ENCODE assay signal across 28 mouse cellular contexts in the genomic region with DNA sequence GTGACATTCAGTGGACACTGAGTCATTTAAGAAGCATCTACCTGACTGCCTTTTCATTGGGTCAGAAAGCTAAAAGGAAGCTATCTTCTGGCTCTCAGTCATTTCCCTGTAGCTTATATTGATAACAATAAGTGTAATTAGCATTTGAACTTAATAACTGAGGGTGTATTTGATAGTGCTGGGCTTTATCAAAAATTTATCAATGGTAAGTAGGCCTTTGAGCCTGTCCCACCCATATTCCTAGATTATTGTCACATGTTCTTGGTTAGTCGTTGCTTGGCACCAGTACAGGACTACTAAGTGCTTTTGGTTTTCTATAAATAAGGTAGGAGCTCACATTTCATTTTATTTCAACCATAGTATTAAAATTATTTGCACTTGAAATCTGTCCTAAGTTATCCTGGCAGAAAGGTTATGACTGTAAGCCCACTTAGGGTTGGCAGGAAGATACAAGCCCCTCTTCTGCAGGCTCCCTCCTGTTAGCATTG. TPM values are rescaled to one million over a fixed set of nuclear protein-coding genes. Genes with fewer than 3 reads are reported as not detected.
A peak's percentile ranks its signal among the peaks of the same experiment; 100 is the strongest.
DNase-seq lines count a peak whose midpoint lies in the region; ATAC-seq and TF ChIP-seq lines count a peak whose summit lies in the region.
"Had no signal": no experiment of that assay in that cellular context is flagged by ENCODE, and none has a peak within 500 bp of the region (broad histone marks: within the 10 kb centered on the region; RNA-seq: fewer than 3 reads in every experiment).

No protein-coding gene starts in this region.

- peak overlapping the region; percentile 15; the same call in 1 of the 2 replicates for H3K27ac ChIP-seq in heart, postnatal 0 days (ENCODE audit: low read depth)
- H3K27ac ChIP-seq in intestine, postnatal 0 days (ENCODE audit: low read depth, low read length): peak overlapping the region; percentile 64
- 0 out of 2 replicates have a peak overlapping the region, but pooled peaks have one; percentile 20 for H3K27ac ChIP-seq in stomach, postnatal 0 days (replicated peaks)
- H3K27ac ChIP-seq in forebrain, embryonic 12.5 days: no peak overlapping the region
- no peak overlapping the region for H3K27ac ChIP-seq in midbrain, postnatal 0 days (ENCODE audit: low read depth, low read length)
- H3K27ac ChIP-seq: embryonic facial prominence, embryonic 10.5 days; embryonic facial prominence, embryonic 13.5 days; forebrain, embryonic 13.5 days; heart, embryonic 15.5 days; hindbrain, embryonic 12.5 days; hindbrain, embryonic 15.5 days had no signal

- no peak for DNase-seq in heart, postnatal 0 days (ENCODE audit: low spot score)
- no peak for DNase-seq in heart, adult 9 months (ENCODE audit: low spot score in 2 of 2)
- DNase-seq in NIH3T3 (ENCODE audit: low read depth): peak; percentile 84
- DNase-seq in stomach, postnatal 0 days (ENCODE audit: low spot score): no peak
- no peak for DNase-seq in midbrain, postnatal 0 days (ENCODE audit: low spot score)
- DNase-seq in spleen, postnatal 14 days (ENCODE audit: low spot score in 2 of 2): no peak
- DNase-seq: adrenal gland, adult 8-10 months; adrenal gland, postnatal 25 days; cerebellum, adult 11-12 months; cerebellum, adult 8-10 months; cerebellum, postnatal 10 days; cerebellum, postnatal 36 days; embryo, embryonic 11 days; gastrocnemius, postnatal 36 days; heart, postnatal 14 days; heart, postnatal 4 days had no signal

- 22% methylated on average over 1 of the region's 1 CpGs for WGBS in heart, postnatal 0 days
- 29% methylated on average over 1 of the region's 1 CpGs for WGBS in intestine, postnatal 0 days
- WGBS in stomach, postnatal 0 days: 47% methylated on average over 1 of the region's 1 CpGs
- WGBS in forebrain, embryonic 12.5 days: 93% methylated on average over 1 of the region's 1 CpGs
- WGBS in midbrain, postnatal 0 days: 96% methylated on average over 1 of the region's 1 CpGs

- H3K27me3 ChIP-seq in heart, postnatal 0 days (ENCODE audit: control insufficient read depth, insufficient read depth, low read length): no peaks in the 10 kb centered on the region
- no peaks in the 10 kb centered on the region for H3K27me3 ChIP-seq in intestine, postnatal 0 days (replicated peaks; ENCODE audit: control insufficient read depth, insufficient read depth, low read length)
- H3K27me3 ChIP-seq in stomach, postnatal 0 days (ENCODE audit: control insufficient read depth, insufficient read depth, low read length): no peaks in the 10 kb centered on the region
- no peaks in the 10 kb centered on the region for H3K27me3 ChIP-seq in forebrain, embryonic 12.5 days
- H3K27me3 ChIP-seq in midbrain, postnatal 0 days (ENCODE audit: insufficient read depth, low read length): no peaks in the 10 kb centered on the region
- H3K27me3 ChIP-seq: embryonic facial prominence, embryonic 13.5 days; forebrain, embryonic 13.5 days; heart, embryonic 12.5 days; heart, embryonic 15.5 days; hindbrain, embryonic 12.5 days; hindbrain, embryonic 15.5 days had no signal

- no peak for ATAC-seq in heart, postnatal 0 days (ENCODE audit: insufficient read depth, low read depth)
- peak; percentile 26 for ATAC-seq in intestine, postnatal 0 days
- ATAC-seq in stomach, postnatal 0 days (ENCODE audit: low FRiP score, low TSS enrichment): peak; percentile 47; the same call in 1 of the 2 replicates
- no peak for ATAC-seq in forebrain, embryonic 12.5 days (ENCODE audit: low FRiP score)
- no peak for ATAC-seq in midbrain, postnatal 0 days (ENCODE audit: low FRiP score)
- ATAC-seq: activated CD4-positive, CD25-positive, alpha-beta regulatory T cell, adult 4 months; forebrain, embryonic 13.5 days; forebrain, embryonic 16.5 days had no signal

- TF ChIP-seq EP300 in heart, postnatal 0 days (IDR thresholded peaks at IDR 0.05; ENCODE audit: low read depth): no peak
- TF ChIP-seq EP300 in stomach, postnatal 0 days (optimal IDR thresholded peaks at IDR 0.05): no peak

- peaks cover 14% of the 10 kb centered on the region for H3K4me1 ChIP-seq in heart, postnatal 0 days (ENCODE audit: control insufficient read depth, insufficient read depth)
- H3K4me1 ChIP-seq in intestine, postnatal 0 days (replicated peaks; ENCODE audit: control insufficient read depth, insufficient read depth, low read length): peaks cover 12% of the 10 kb centered on the region
- no peaks in the 10 kb centered on the region for H3K4me1 ChIP-seq in stomach, postnatal 0 days (replicated peaks; ENCODE audit: control insufficient read depth, insufficient read depth)
- no peaks in the 10 kb centered on the region for H3K4me1 ChIP-seq in forebrain, embryonic 12.5 days
- no peaks in the 10 kb centered on the region for H3K4me1 ChIP-seq in midbrain, postnatal 0 days (ENCODE audit: insufficient read depth, low read length)
- H3K4me1 ChIP-seq: embryonic facial prominence, embryonic 10.5 days; embryonic facial prominence, embryonic 13.5 days; forebrain, embryonic 13.5 days; heart, embryonic 12.5 days; heart, embryonic 15.5 days; hindbrain, embryonic 12.5 days; hindbrain, embryonic 15.5 days had no signal

- TF ChIP-seq CTCF in heart, postnatal 0 days (IDR thresholded peaks at IDR 0.05; ENCODE audit: low read depth): no peak
- no peak for TF ChIP-seq CTCF in intestine, postnatal 0 days (IDR thresholded peaks at IDR 0.05; ENCODE audit: low read depth)
- TF ChIP-seq CTCF in stomach, postnatal 0 days (IDR thresholded peaks at IDR 0.05; ENCODE audit: low read depth): no peak
- no peak for TF ChIP-seq CTCF in midbrain, postnatal 0 days (IDR thresholded peaks at IDR 0.05)

- H3K4me2 ChIP-seq in heart, postnatal 0 days (ENCODE audit: low read depth, low read length): no peak overlapping the region
- H3K4me2 ChIP-seq in intestine, postnatal 0 days (replicated peaks; ENCODE audit: low read depth): 0 out of 2 replicates have a peak overlapping the region, but pooled peaks have one; percentile 9
- no peak overlapping the region for H3K4me2 ChIP-seq in stomach, postnatal 0 days (replicated peaks; ENCODE audit: low read depth)
- no peak overlapping the region for H3K4me2 ChIP-seq in forebrain, embryonic 12.5 days
- no peak overlapping the region for H3K4me2 ChIP-seq in midbrain, postnatal 0 days (ENCODE audit: low read depth, low read length, poor library complexity, severe bottlenecking)
- H3K4me2 ChIP-seq: embryonic facial prominence, embryonic 13.5 days; forebrain, embryonic 13.5 days; heart, embryonic 12.5 days; heart, embryonic 15.5 days; hindbrain, embryonic 12.5 days; hindbrain, embryonic 15.5 days had no signal

- peaks cover 43% of the 10 kb centered on the region for H3K36me3 ChIP-seq in heart, postnatal 0 days (replicated peaks; ENCODE audit: control insufficient read depth, insufficient read depth, low read length)
- peaks cover 23% of the 10 kb centered on the region for H3K36me3 ChIP-seq in intestine, postnatal 0 days (ENCODE audit: control insufficient read depth, insufficient read depth)
- peaks cover 12% of the 10 kb centered on the region; the same call in 1 of the 2 replicates for H3K36me3 ChIP-seq in stomach, postnatal 0 days (ENCODE audit: control insufficient read depth, insufficient read depth, low read length)
- H3K36me3 ChIP-seq in forebrain, embryonic 12.5 days (replicated peaks): peaks cover 28% of the 10 kb centered on the region
- H3K36me3 ChIP-seq in midbrain, postnatal 0 days (ENCODE audit: insufficient read depth, low read length): peaks cover 21% of the 10 kb centered on the region

- no peak overlapping the region for H3K9ac ChIP-seq in heart, postnatal 0 days (replicated peaks; ENCODE audit: low read depth, low read length)
- H3K9ac ChIP-seq in intestine, postnatal 0 days (ENCODE audit: low read depth, low read length): no peak overlapping the region
- H3K9ac ChIP-seq in stomach, postnatal 0 days (ENCODE audit: low read length): no peak overlapping the region
- no peak overlapping the region for H3K9ac ChIP-seq in forebrain, embryonic 12.5 days
- no peak overlapping the region for H3K9ac ChIP-seq in midbrain, postnatal 0 days (replicated peaks; ENCODE audit: low read length, poor library complexity, severe bottlenecking)
- H3K9ac ChIP-seq: embryonic facial prominence, embryonic 13.5 days; forebrain, embryonic 13.5 days; heart, embryonic 12.5 days; heart, embryonic 15.5 days; hindbrain, embryonic 12.5 days; hindbrain, embryonic 15.5 days had no signal

- H3K9me3 ChIP-seq in heart, postnatal 0 days (replicated peaks; ENCODE audit: control insufficient read depth, low read length): no peaks in the 10 kb centered on the region
- H3K9me3 ChIP-seq in intestine, postnatal 0 days (ENCODE audit: control insufficient read depth): no peaks in the 10 kb centered on the region
- H3K9me3 ChIP-seq in stomach, postnatal 0 days (ENCODE audit: control insufficient read depth, low read length): no peaks in the 10 kb centered on the region
- no peaks in the 10 kb centered on the region for H3K9me3 ChIP-seq in forebrain, embryonic 12.5 days
- H3K9me3 ChIP-seq in midbrain, postnatal 0 days (ENCODE audit: low read length): no peaks in the 10 kb centered on the region
- H3K9me3 ChIP-seq: embryonic facial prominence, embryonic 10.5 days; embryonic facial prominence, embryonic 13.5 days; forebrain, embryonic 13.5 days; heart, embryonic 12.5 days; heart, embryonic 15.5 days; hindbrain, embryonic 12.5 days; hindbrain, embryonic 15.5 days had no signal

- no peak overlapping the region for H3K4me3 ChIP-seq in heart, postnatal 0 days (ENCODE audit: low read depth, low read length)
- no peak overlapping the region for H3K4me3 ChIP-seq in intestine, postnatal 0 days (ENCODE audit: low read depth, low read length)
- H3K4me3 ChIP-seq in stomach, postnatal 0 days (ENCODE audit: low read depth, low read length): no peak overlapping the region
- no peak overlapping the region for H3K4me3 ChIP-seq in forebrain, embryonic 12.5 days (replicated peaks)
- no peak overlapping the region for H3K4me3 ChIP-seq in midbrain, postnatal 0 days (ENCODE audit: low read depth, low read length)
- H3K4me3 ChIP-seq: embryonic facial prominence, embryonic 10.5 days; embryonic facial prominence, embryonic 13.5 days; erythroblast, embryonic 14.5 days; forebrain, embryonic 13.5 days; heart, embryonic 12.5 days; heart, embryonic 15.5 days; hindbrain, embryonic 12.5 days; hindbrain, embryonic 15.5 days had no signal

RNA-seq across cellular contexts. Expression of a gene that starts 14.6 kb away (rescaled TPM):
- total RNA-seq in heart, postnatal 0 days (2014; rRNA removed; ENCODE audit: low replicate concordance): 412 and 435 TPM in 2 replicates
- 328 and 338 TPM in 2 replicates for polyA plus RNA-seq in heart, postnatal 0 days (2015; fragmentation: Nextera tagmentation; extraction: Ambion mirVana)
- 141 and 148 TPM in 2 replicates for polyA plus RNA-seq in intestine, postnatal 0 days (2015; fragmentation: Nextera tagmentation; extraction: Ambion mirVana)
- polyA plus RNA-seq in stomach, postnatal 0 days (2015; fragmentation: Nextera tagmentation; extraction: Ambion mirVana): 82.3 and 99.8 TPM in 2 replicates
- 87.7 and 96.4 TPM in 2 replicates for polyA plus RNA-seq in forebrain, embryonic 12.5 days (2016; fragmentation: Nextera tagmentation; extraction: Ambion mirVana)
- 124 and 134 TPM in 2 replicates for total RNA-seq in midbrain, postnatal 0 days (2014; rRNA removed)
- 136 and 139 TPM in 2 replicates for polyA plus RNA-seq in midbrain, postnatal 0 days (2015; fragmentation: Nextera tagmentation; extraction: Ambion mirVana)

RNA-seq across cellular contexts. Expression of a gene that starts 31.3 kb away (rescaled TPM):
- 93.4 and 124 TPM in 2 replicates for total RNA-seq in heart, postnatal 0 days (2014; rRNA removed; ENCODE audit: low replicate concordance)
- 83.7 and 90.5 TPM in 2 replicates for polyA plus RNA-seq in heart, postnatal 0 days (2015; fragmentation: Nextera tagmentation; extraction: Ambion mirVana)
- 198 and 203 TPM in 2 replicates for polyA plus RNA-seq in intestine, postnatal 0 days (2015; fragmentation: Nextera tagmentation; extraction: Ambion mirVana)
- 99.1 and 99.8 TPM in 2 replicates for polyA plus RNA-seq in stomach, postnatal 0 days (2015; fragmentation: Nextera tagmentation; extraction: Ambion mirVana)
- polyA plus RNA-seq in forebrain, embryonic 12.5 days (2016; fragmentation: Nextera tagmentation; extraction: Ambion mirVana): 151 TPM in 2 replicates
- 69.9 and 92.7 TPM in 2 replicates for total RNA-seq in midbrain, postnatal 0 days (2014; rRNA removed)
- polyA plus RNA-seq in midbrain, postnatal 0 days (2015; fragmentation: Nextera tagmentation; extraction: Ambion mirVana): 90.1 and 98.9 TPM in 2 replicates

RNA-seq across cellular contexts. Expression of a gene that starts 38.4 kb away (rescaled TPM):
- total RNA-seq in heart, postnatal 0 days (2014; rRNA removed; ENCODE audit: low replicate concordance): 45.5 and 46.1 TPM in 2 replicates
- 41.2 and 41.4 TPM in 2 replicates for polyA plus RNA-seq in heart, postnatal 0 days (2015; fragmentation: Nextera tagmentation; extraction: Ambion mirVana)
- polyA plus RNA-seq in intestine, postnatal 0 days (2015; fragmentation: Nextera tagmentation; extraction: Ambion mirVana): 36.3 and 39.7 TPM in 2 replicates
- polyA plus RNA-seq in stomach, postnatal 0 days (2015; fragmentation: Nextera tagmentation; extraction: Ambion mirVana): 50.3 and 54.7 TPM in 2 replicates
- 97.4 TPM in 2 replicates for polyA plus RNA-seq in forebrain, embryonic 12.5 days (2016; fragmentation: Nextera tagmentation; extraction: Ambion mirVana)
- 74.8 and 77.4 TPM in 2 replicates for total RNA-seq in midbrain, postnatal 0 days (2014; rRNA removed)
- polyA plus RNA-seq in midbrain, postnatal 0 days (2015; fragmentation: Nextera tagmentation; extraction: Ambion mirVana): 64.4 and 75.9 TPM in 2 replicates

Comparison
In these comparisons a context has a peak if more than half of its experiments do, and no peak if none do; other contexts are left out.
1. ATAC-seq: peak in intestine, postnatal 0 days (single experiment) and stomach, postnatal 0 days (single experiment); none in heart, postnatal 0 days (single experiment), forebrain, embryonic 12.5 days (single experiment) and midbrain, postnatal 0 days (single experiment).
2. H3K27ac ChIP-seq: peak in heart, postnatal 0 days (single experiment), intestine, postnatal 0 days (single experiment) and stomach, postnatal 0 days (single experiment); none in forebrain, embryonic 12.5 days (single experiment) and midbrain, postnatal 0 days (single experiment).